ENCODE assay signal across 8 mouse cellular contexts in genomic region chr10:100742065-100742464, GRCm38 (mm10).
DNase-seq lines count a peak whose midpoint lies in the region; ATAC-seq and TF ChIP-seq lines count a peak whose summit lies in the region.

No protein-coding gene starts in this region.

- no peak overlapping the region for H3K4me3 ChIP-seq in intestine, embryonic 14.5 days (ENCODE audit: low read depth, low read length)
- H3K4me3 ChIP-seq in intestine, embryonic 15.5 days (replicated peaks) = no peak overlapping the region
- H3K4me3 ChIP-seq in cerebellum, adult 2 months (replicated peaks; ENCODE audit: insufficient read depth, low read depth, low read length) = no peak overlapping the region
- peak overlapping the region; percentile 15; the same call in 1 of the 2 replicates for H3K4me3 ChIP-seq in limb, embryonic 13.5 days
- H3K4me3 ChIP-seq in stomach, postnatal 0 days (ENCODE audit: low read depth, low read length) = no peak overlapping the region

- no peak overlapping the region; the same call in 1 of the 2 replicates for H3K4me2 ChIP-seq in intestine, embryonic 14.5 days (ENCODE audit: low read length)
- H3K4me2 ChIP-seq in intestine, embryonic 15.5 days (replicated peaks) = no peak overlapping the region
- no peak overlapping the region for H3K4me2 ChIP-seq in limb, embryonic 13.5 days (replicated peaks)
- peak overlapping the region; percentile 23; the same call in 1 of the 2 replicates for H3K4me2 ChIP-seq in stomach, postnatal 0 days (replicated peaks; ENCODE audit: low read depth)

- ATAC-seq in intestine, embryonic 14.5 days (replicated peaks; ENCODE audit: low FRiP score, low TSS enrichment, low read depth) = no peak; the same call in 1 of the 2 replicates
- ATAC-seq in intestine, embryonic 15.5 days = no peak; the same call in 1 of the 2 replicates
- ATAC-seq in limb, embryonic 13.5 days (ENCODE audit: low FRiP score, low read depth) = peak; percentile 69; the same call in 1 of the 2 replicates
- ATAC-seq in stomach, postnatal 0 days (ENCODE audit: low FRiP score, low TSS enrichment) = no peak

- TF ChIP-seq POLR2A in cerebellum, adult 2 months (IDR thresholded peaks at IDR 0.05; ENCODE audit: borderline replicate concordance, insufficient read depth, low read length) = no peak

- DNase-seq in intestine, embryonic 14.5 days (ENCODE audit: low spot score) = peak; percentile 78
- peak; percentile 29 to 48 for DNase-seq in cerebellum, adult 2 months
- peak; percentile 49 to 73 for DNase-seq in frontal cortex, postnatal 10 days (ENCODE audit: low spot score in 2 of 2)
- peak; percentile 42 for DNase-seq in kidney, adult 9 months
- DNase-seq in naive thymus-derived CD4-positive, alpha-beta T cell, adult 2 months (ENCODE audit: low read depth) = peak; percentile 76
- peak; percentile 57 for DNase-seq in stomach, postnatal 0 days (ENCODE audit: low spot score)

- TF ChIP-seq CTCF in cerebellum, adult 2 months (IDR thresholded peaks at IDR 0.05; ENCODE audit: borderline replicate concordance, insufficient read depth, low read depth, low read length) = peak; percentile 65; the same call in 1 of the 2 replicates
- TF ChIP-seq CTCF in stomach, postnatal 0 days (IDR thresholded peaks at IDR 0.05; ENCODE audit: low read depth) = peak; percentile 89

- H3K36me3 ChIP-seq in intestine, embryonic 14.5 days (ENCODE audit: control insufficient read depth, insufficient read depth, low read length) = no peaks in the 10 kb centered on the region
- H3K36me3 ChIP-seq in intestine, embryonic 15.5 days = no peaks in the 10 kb centered on the region
- H3K36me3 ChIP-seq in limb, embryonic 13.5 days = no peaks in the 10 kb centered on the region
- no peaks in the 10 kb centered on the region for H3K36me3 ChIP-seq in stomach, postnatal 0 days (ENCODE audit: control insufficient read depth, insufficient read depth, low read length)

- no peak for TF ChIP-seq EP300 in stomach, postnatal 0 days (optimal IDR thresholded peaks at IDR 0.05)

- WGBS in intestine, embryonic 14.5 days = 13% methylated on average over 7 of the region's 7 CpGs
- 7% methylated on average over 7 of the region's 7 CpGs for WGBS in intestine, embryonic 15.5 days
- WGBS in cerebellum, adult 2 months = 6% methylated on average over 7 of the region's 7 CpGs
- WGBS in limb, embryonic 13.5 days = 8% methylated on average over 7 of the region's 7 CpGs
- WGBS in stomach, postnatal 0 days = 10% methylated on average over 7 of the region's 7 CpGs

- H3K27ac ChIP-seq in intestine, embryonic 14.5 days (ENCODE audit: low read depth) = no peak overlapping the region
- H3K27ac ChIP-seq in intestine, embryonic 15.5 days = no peak overlapping the region
- no peak overlapping the region for H3K27ac ChIP-seq in cerebellum, adult 2 months (ENCODE audit: insufficient read depth, low read length)
- no peak overlapping the region for H3K27ac ChIP-seq in limb, embryonic 13.5 days
- no peak overlapping the region for H3K27ac ChIP-seq in stomach, postnatal 0 days (replicated peaks)

- no peaks in the 10 kb centered on the region for H3K27me3 ChIP-seq in intestine, embryonic 14.5 days (replicated peaks; ENCODE audit: control insufficient read depth, insufficient read depth, low read length)
- no peaks in the 10 kb centered on the region for H3K27me3 ChIP-seq in intestine, embryonic 15.5 days (replicated peaks)
- H3K27me3 ChIP-seq in cerebellum, adult 2 months (ENCODE audit: control insufficient read depth, insufficient read depth, low read length) = no peaks in the 10 kb centered on the region
- H3K27me3 ChIP-seq in limb, embryonic 13.5 days = peaks cover 4% of the 10 kb centered on the region; the same call in 1 of the 2 replicates
- H3K27me3 ChIP-seq in stomach, postnatal 0 days (ENCODE audit: control insufficient read depth, insufficient read depth, low read length) = no peaks in the 10 kb centered on the region

- H3K9me3 ChIP-seq in intestine, embryonic 14.5 days (ENCODE audit: control insufficient read depth, low read length) = no peaks in the 10 kb centered on the region
- H3K9me3 ChIP-seq in intestine, embryonic 15.5 days = no peaks in the 10 kb centered on the region
- H3K9me3 ChIP-seq in limb, embryonic 13.5 days = no peaks in the 10 kb centered on the region
- no peaks in the 10 kb centered on the region for H3K9me3 ChIP-seq in stomach, postnatal 0 days (ENCODE audit: control insufficient read depth, low read length)

- H3K4me1 ChIP-seq in intestine, embryonic 14.5 days (replicated peaks; ENCODE audit: control insufficient read depth, insufficient read depth, low read length) = no peaks in the 10 kb centered on the region
- no peaks in the 10 kb centered on the region for H3K4me1 ChIP-seq in intestine, embryonic 15.5 days (replicated peaks)
- H3K4me1 ChIP-seq in cerebellum, adult 2 months (ENCODE audit: control insufficient read depth, insufficient read depth, low read length) = no peaks in the 10 kb centered on the region
- H3K4me1 ChIP-seq in limb, embryonic 13.5 days = no peaks in the 10 kb centered on the region
- H3K4me1 ChIP-seq in stomach, postnatal 0 days (replicated peaks; ENCODE audit: control insufficient read depth, insufficient read depth) = no peaks in the 10 kb centered on the region

- no peak overlapping the region for H3K9ac ChIP-seq in intestine, embryonic 14.5 days (ENCODE audit: low read length)
- no peak overlapping the region for H3K9ac ChIP-seq in intestine, embryonic 15.5 days
- H3K9ac ChIP-seq in limb, embryonic 13.5 days = no peak overlapping the region
- no peak overlapping the region for H3K9ac ChIP-seq in stomach, postnatal 0 days (ENCODE audit: low read length)
